Mouse (Mus musculus): ENCODE results near the gene Acap1. TPM values are rescaled to one million over a fixed set of nuclear protein-coding genes. Genes with fewer than 3 reads are reported as not detected.

Acap1 gene
- polyA plus RNA-seq, 1 experiment from 2014 or later: 5.0 TPM

DNA sequence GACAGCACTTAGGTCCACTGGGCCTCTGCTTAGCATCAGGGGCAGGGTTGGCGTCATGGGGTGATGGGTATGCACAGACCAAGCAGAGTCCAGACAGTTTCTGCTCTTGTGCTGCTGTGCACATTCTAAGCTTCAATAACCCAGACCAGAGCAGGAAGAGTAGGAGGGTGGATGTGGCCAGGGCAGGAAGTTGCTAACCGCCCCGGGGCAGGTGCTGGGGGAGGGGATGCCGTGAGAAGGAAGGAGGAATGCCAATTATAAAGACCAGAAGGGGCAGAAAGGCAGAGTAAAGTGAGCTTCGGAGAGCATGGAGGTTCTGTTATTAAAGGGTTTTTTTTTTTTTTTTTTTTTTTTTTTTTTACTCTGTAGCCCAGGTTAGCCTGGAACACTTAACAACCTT, 668 bp downstream of the Acap1 start:
- no peak overlapping the region for H3K27ac ChIP-seq
- no peak overlapping the region for H3K4me3 ChIP-seq
- no peaks in the 10 kb centered on the region for H3K27me3 ChIP-seq
- H3K9ac ChIP-seq: no peak overlapping the region
- no peak for ATAC-seq (ENCODE audit: borderline replicate concordance, extremely low read depth, low FRiP score, low TSS enrichment)
- WGBS: 76% methylated on average over 5 of the region's 5 CpGs
- peaks cover 21% of the 10 kb centered on the region for H3K4me1 ChIP-seq
- H3K9me3 ChIP-seq: no peaks in the 10 kb centered on the region
- H3K36me3 ChIP-seq: no peaks in the 10 kb centered on the region
- no peak overlapping the region; the same call in 1 of the 2 replicates for H3K4me2 ChIP-seq

- 29% methylated on average over 4 of the region's 4 CpGs for WGBS
Measured at GRCm38 (mm10) chr11:69891482-69891881, 3.9 kb downstream of the Acap1 start.

GRCm38 (mm10) chr11:69886907-69887635, 8.3 kb downstream of the Acap1 start:
- 55% methylated on average over 8 of the region's 8 CpGs for WGBS
- ATAC-seq (ENCODE audit: borderline replicate concordance, extremely low read depth, low FRiP score, low TSS enrichment): no peak

More at GRCm38 (mm10) chr11:69891482-69891881, 3.9 kb downstream of the Acap1 start:
- H3K27ac ChIP-seq: 0 out of 2 replicates have a peak overlapping the region, but pooled peaks have one; percentile 39
- H3K9ac ChIP-seq: no peak overlapping the region
- H3K27me3 ChIP-seq: no peaks in the 10 kb centered on the region
- ATAC-seq (ENCODE audit: borderline replicate concordance, extremely low read depth, low FRiP score, low TSS enrichment): 0 out of 2 replicates have a peak, but pooled peaks have one; percentile 29
- H3K4me3 ChIP-seq: no peak overlapping the region
- H3K9me3 ChIP-seq: no peaks in the 10 kb centered on the region
- no peaks in the 10 kb centered on the region for H3K36me3 ChIP-seq
- H3K4me2 ChIP-seq: no peak overlapping the region
- H3K4me1 ChIP-seq: peaks cover 14% of the 10 kb centered on the region

DNA sequence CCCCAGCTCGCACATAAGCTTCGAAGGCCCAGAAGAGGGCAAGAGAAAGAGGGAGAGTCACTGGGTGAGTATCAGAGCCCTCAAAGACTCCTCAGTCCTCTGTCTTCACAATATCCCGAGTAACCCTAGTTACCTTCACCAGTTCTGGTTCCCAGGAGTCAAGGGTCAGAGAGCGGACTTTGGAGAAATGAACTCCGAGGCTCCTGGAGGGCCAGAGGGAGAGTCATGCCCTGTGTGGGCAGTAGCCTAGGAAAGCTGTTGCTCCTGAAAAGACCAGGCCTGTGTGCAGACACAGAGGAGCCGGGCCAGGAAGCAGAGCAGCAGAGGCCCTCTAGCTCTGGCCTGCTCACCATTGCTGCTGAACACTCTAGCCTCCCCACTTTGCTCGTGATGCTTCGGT, 10.7 kb downstream of the Acap1 start:
- Histone ChIP-seq H3K4me2 (peak overlapping the region; percentile 19), H3K9ac (no peak overlapping the region), H3K4me1 (peaks cover 28% of the 10 kb centered on the region), H3K27me3 (no peaks in the 10 kb centered on the region), H3K4me3 (no peak overlapping the region), H3K36me3 (no peaks in the 10 kb centered on the region), H3K9me3 (no peaks in the 10 kb centered on the region), H3K27ac (0 out of 2 replicates have a peak overlapping the region, but pooled peaks have one; percentile 32)
- 70% methylated on average over 8 of the region's 8 CpGs for WGBS
- ATAC-seq (ENCODE audit: borderline replicate concordance, extremely low read depth, low FRiP score, low TSS enrichment): no peak

More at GRCm38 (mm10) chr11:69886907-69887635, 8.3 kb downstream of the Acap1 start:
- H3K4me3 ChIP-seq: no peak overlapping the region
- no peaks in the 10 kb centered on the region for H3K36me3 ChIP-seq
- no peaks in the 10 kb centered on the region for H3K9me3 ChIP-seq
- no peaks in the 10 kb centered on the region for H3K27me3 ChIP-seq
- peaks cover 23% of the 10 kb centered on the region for H3K4me1 ChIP-seq
- H3K9ac ChIP-seq: no peak overlapping the region
- H3K27ac ChIP-seq: no peak overlapping the region
- no peak overlapping the region for H3K4me2 ChIP-seq

DNA sequence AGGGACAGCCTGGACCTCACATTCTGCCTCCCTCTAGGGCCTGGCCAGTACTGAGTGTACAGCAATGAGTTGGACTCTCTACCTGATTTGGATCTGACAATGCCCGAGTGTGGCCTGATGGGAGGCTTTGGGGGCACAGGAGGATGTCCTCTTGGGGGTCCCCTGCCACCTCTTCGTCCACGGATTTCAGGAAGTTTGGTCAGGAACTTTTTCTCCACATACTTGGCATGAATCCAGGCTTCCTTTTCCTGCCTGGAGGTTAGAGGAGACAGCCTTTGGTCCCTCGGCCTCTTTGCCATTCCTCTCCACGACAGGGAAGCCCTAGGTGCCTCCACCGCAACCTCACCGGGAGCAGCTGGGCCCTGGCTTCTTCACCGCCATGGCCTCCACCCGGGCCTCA, 11.1 kb downstream of the Acap1 start:
- Histone ChIP-seq H3K4me3 (no peak overlapping the region), H3K4me2 (peak overlapping the region; percentile 19)
- 43% methylated on average over 9 of the region's 9 CpGs for WGBS

GRCm38 (mm10) chr11:69883527-69884151, 11.7 kb downstream of the Acap1 start:
- Histone ChIP-seq H3K27me3 (no peaks in the 10 kb centered on the region), H3K4me3 (no peak overlapping the region), H3K9ac (no peak overlapping the region), H3K9me3 (no peaks in the 10 kb centered on the region), H3K36me3 (no peaks in the 10 kb centered on the region), H3K27ac (0 out of 2 replicates have a peak overlapping the region, but pooled peaks have one; percentile 32), H3K4me1 (peaks cover 38% of the 10 kb centered on the region), H3K4me2 (no peak overlapping the region)
- no peak for ATAC-seq (ENCODE audit: borderline replicate concordance, extremely low read depth, low FRiP score, low TSS enrichment)
- WGBS: 75% methylated on average over 8 of the region's 8 CpGs

More for the DNA sequence above, 11.1 kb downstream of the Acap1 start:
- no peak for ATAC-seq (ENCODE audit: borderline replicate concordance, extremely low read depth, low FRiP score, low TSS enrichment)
- Histone ChIP-seq H3K9ac (no peak overlapping the region), H3K9me3 (no peaks in the 10 kb centered on the region), H3K27ac (0 out of 2 replicates have a peak overlapping the region, but pooled peaks have one; percentile 32), H3K4me1 (peaks cover 32% of the 10 kb centered on the region), H3K27me3 (no peaks in the 10 kb centered on the region), H3K36me3 (no peaks in the 10 kb centered on the region)

DNA sequence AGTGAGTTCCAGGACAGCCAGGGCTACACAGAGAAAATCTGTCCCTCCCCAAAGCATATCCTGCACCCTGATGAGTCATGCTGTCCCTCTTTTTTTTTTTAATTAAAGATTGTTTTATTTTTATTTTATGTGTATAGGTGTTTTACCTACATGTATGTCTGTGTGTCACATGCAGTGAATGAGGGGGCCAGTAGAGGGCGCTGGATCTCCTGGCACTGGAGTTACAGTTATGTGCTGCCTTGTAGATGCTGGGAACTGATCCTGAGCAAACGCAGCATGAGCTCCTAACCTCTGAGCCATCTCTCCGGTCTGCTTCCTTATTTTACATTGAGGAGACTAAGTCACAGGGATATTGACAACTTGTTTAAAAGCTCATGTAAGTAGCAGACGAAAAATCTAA, 12.3 kb downstream of the Acap1 start:
- Histone ChIP-seq H3K4me2 (no peak overlapping the region), H3K4me1 (peaks cover 44% of the 10 kb centered on the region), H3K36me3 (no peaks in the 10 kb centered on the region), H3K9ac (no peak overlapping the region), H3K27me3 (no peaks in the 10 kb centered on the region), H3K27ac (no peak overlapping the region), H3K4me3 (no peak overlapping the region), H3K9me3 (no peaks in the 10 kb centered on the region)
- ATAC-seq (ENCODE audit: borderline replicate concordance, extremely low read depth, low FRiP score, low TSS enrichment): no peak
- 58% methylated on average over 4 of the region's 4 CpGs for WGBS

DNA sequence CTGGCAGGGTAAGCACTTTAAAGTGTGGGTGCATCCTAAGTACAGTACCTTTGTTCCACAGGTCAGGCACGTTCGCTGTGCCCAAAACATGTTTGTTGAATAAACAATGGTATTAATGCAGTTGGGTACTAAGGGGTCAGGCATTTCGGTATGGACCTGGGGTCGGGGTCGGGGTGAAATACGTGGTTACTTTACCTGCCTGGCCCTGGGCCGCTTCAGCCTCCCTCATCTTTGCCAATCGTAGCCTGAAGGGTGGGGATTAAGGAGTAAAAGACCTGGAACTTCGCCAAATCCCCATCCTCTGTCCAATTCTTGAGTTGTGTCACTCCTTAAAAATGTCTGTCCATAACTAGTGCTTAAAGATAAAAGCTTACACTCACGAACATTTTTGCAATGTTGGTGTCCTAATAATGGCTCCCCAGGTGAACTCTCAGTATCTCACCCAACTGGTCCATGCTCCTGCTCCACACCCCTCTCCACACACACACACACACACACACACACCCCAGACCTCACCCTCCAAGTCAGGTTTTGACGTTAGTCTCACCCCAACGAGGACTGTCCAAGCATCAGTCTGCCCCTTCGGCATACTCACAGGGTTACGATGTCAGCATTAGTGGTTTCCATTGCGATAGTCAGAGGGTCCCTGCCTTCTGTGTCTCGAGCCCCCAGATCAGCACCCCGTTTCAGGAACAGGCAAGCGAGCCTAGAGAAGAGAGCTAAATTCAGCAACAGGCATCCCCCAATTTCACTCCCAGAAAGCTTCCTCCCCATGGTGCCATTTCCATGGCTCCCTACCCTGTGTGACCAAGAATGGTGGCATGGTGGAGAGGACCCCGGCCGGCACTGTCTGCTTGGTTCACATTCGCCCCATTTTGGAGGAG, 13.3 kb downstream of the Acap1 start:
- Histone ChIP-seq H3K4me2 (peak overlapping the region; percentile 78), H3K4me1 (peaks cover 54% of the 10 kb centered on the region), H3K9me3 (no peaks in the 10 kb centered on the region), H3K27me3 (no peaks in the 10 kb centered on the region), H3K27ac (peak overlapping the region; percentile 94), H3K4me3 (peak overlapping the region; percentile 51), H3K36me3 (no peaks in the 10 kb centered on the region), H3K9ac (peak overlapping the region; percentile 51)
- WGBS: 54% methylated on average over 21 of the region's 21 CpGs
- ATAC-seq (ENCODE audit: borderline replicate concordance, extremely low read depth, low FRiP score, low TSS enrichment): no peak

GRCm38 (mm10) chr11:69880853-69881603, 14.3 kb downstream of the Acap1 start, which contains the start of gene Kctd11:
Gene Kctd11 (minus strand): TSS chr11:69881406.
- no peaks in the 10 kb centered on the region for H3K36me3 ChIP-seq
- ATAC-seq (ENCODE audit: borderline replicate concordance, extremely low read depth, low FRiP score, low TSS enrichment): peak; percentile 92
- 0% methylated on average over 46 of the region's 46 CpGs for WGBS
- peaks cover 64% of the 10 kb centered on the region for H3K4me1 ChIP-seq
- H3K9me3 ChIP-seq: no peaks in the 10 kb centered on the region
- peak within 1 kb of the TSS; percentile 51 for H3K4me3 ChIP-seq
- peak within 1 kb of the TSS; percentile 78 for H3K4me2 ChIP-seq
- H3K9ac ChIP-seq: peak within 1 kb of the TSS; percentile 51
- peak within 1 kb of the TSS; percentile 94 for H3K27ac ChIP-seq
- H3K27me3 ChIP-seq: no peaks in the 10 kb centered on the region

DNA sequence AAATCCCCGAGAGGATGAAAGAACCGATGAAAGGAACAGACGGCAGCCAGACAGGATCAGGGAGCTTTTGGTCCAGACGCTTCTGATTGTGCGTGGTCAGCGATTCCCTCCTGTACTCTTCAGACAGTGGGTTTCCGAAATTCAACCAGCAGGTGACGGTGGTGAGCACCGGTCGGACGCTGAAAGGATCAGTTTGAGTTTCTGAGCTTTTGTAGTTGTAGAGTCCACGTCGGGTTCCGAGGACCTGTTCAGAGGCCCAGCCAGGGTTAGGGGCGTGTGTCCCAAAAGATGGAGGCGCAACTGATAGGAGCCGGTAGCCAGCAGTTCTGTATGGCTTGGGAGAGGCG, 14.9 kb downstream of the Acap1 start:
- peak; percentile 20 for ATAC-seq (ENCODE audit: borderline replicate concordance, extremely low read depth, low FRiP score, low TSS enrichment)
- WGBS: 0% methylated on average over 18 of the region's 18 CpGs
- Histone ChIP-seq H3K9ac (peak overlapping the region; percentile 51), H3K36me3 (no peaks in the 10 kb centered on the region), H3K9me3 (no peaks in the 10 kb centered on the region), H3K4me3 (peak overlapping the region; percentile 51), H3K4me2 (peak overlapping the region; percentile 78), H3K27me3 (no peaks in the 10 kb centered on the region), H3K4me1 (peaks cover 69% of the 10 kb centered on the region), H3K27ac (peak overlapping the region; percentile 94)

GRCm38 (mm10) chr11:69879711-69880110, 15.6 kb downstream of the Acap1 start:
- Histone ChIP-seq H3K4me3 (peak overlapping the region; percentile 51), H3K9ac (peak overlapping the region; percentile 51), H3K27me3 (no peaks in the 10 kb centered on the region), H3K9me3 (no peaks in the 10 kb centered on the region), H3K4me2 (peak overlapping the region; percentile 78), H3K4me1 (peaks cover 72% of the 10 kb centered on the region), H3K27ac (no peak overlapping the region), H3K36me3 (no peaks in the 10 kb centered on the region)
- WGBS: 41% methylated on average over 15 of the region's 15 CpGs
- ATAC-seq (ENCODE audit: borderline replicate concordance, extremely low read depth, low FRiP score, low TSS enrichment): no peak

All from lung, embryonic 15.5 days (tissue).